Mouse (Mus musculus): ENCODE data around the gene Gm7995.
"Not testable (repeated sequence)": the region's sequence is repeated elsewhere in the genome, so short reads cannot be mapped to it uniquely, and the experiment has no call there.

The Gm7995 gene

DNA sequence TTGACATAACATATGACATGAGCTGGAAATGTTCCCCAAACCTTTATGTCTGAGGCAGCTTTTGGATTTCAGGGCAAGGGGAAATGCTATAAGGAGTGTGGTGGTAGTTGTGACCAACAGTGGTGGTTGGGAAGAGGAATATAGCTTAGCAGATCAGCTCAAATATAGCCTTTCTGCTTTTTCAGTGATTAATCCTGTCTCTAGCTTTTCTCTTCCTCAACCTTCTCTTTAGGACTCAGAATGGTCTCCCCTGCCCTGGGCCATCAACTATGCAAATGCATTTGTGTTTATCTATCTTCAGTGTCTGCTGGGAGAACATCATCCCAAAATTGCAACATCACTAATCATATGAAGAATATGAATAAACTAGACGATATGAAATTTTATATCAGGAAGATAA, at the start of gene Gm7995:
Gene Gm7995, plus strand, starts transcription at position 301 of the 400 bp plus-strand sequence.
- DNase-seq (ENCODE audit: low spot score in 2 of 2): not testable (repeated sequence)

- not testable (repeated sequence) for DNase-seq (ENCODE audit: low spot score in 2 of 2)
These were observed 12.8 kb upstream of the Gm7995 start, which contains the start of gene Gm9611 for GRCm38 (mm10) chr14:42297258-42297657. TSS of gene Gm9611 (minus strand) at chr14:42297358.

Measured in thymus, postnatal 10 days (tissue).